Mouse (Mus musculus) left cerebral cortex, adult 11 months (tissue): ENCODE data around the gene Pck1.

Experiments
- DNase-seq: peaks from one replicate; pipeline ENCODE4 v3.0.0; 2022; ENCODE audit warnings: low spot score

The Pck1 gene

DNA sequence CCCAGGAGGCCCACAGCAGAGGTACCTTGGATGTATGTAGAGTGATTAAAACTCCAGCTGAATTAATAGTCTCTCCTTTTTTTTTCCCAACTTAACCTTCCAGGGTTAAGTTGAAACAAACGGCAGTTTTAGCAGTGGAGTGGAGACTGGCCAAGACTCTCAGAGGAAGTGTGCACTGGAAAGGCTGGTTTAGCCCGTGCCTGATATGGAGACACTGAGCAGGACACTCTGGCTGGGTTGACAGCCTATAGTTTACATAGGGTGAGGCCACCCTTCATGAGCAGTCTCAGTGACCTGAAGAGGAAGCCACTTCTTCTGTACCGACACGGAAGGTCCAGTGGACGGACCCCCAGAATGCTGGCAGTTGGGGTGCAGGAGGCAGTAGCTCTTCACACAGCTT lies 1.5 kb upstream of the Pck1 start:
- DNase-seq, result no peak

DNA sequence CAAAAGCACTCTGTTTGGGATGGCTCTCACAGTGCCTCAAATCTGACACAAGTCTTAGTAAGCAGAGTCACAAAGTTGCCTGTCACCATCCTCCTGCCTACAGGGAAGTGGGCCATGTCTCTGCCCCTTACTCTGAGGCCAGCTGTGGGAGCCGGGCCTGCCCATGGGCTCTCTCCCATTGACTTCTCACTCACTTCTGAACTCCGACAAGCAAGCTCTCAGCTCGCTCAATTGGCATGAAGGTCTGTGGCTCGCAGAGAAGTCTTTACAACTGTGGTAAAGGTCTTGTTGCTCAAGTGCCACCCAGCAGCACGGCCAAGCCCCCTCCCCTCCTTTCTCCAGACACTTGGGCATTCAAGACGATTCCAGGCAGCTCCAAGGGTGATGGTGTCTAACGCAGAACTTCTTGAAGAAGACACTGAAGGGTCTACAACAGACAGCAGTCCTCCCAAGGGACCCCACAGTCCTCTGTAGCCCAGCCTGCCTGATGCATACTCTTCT lies 1.0 kb upstream of the Pck1 start:
- no peak for DNase-seq

DNA sequence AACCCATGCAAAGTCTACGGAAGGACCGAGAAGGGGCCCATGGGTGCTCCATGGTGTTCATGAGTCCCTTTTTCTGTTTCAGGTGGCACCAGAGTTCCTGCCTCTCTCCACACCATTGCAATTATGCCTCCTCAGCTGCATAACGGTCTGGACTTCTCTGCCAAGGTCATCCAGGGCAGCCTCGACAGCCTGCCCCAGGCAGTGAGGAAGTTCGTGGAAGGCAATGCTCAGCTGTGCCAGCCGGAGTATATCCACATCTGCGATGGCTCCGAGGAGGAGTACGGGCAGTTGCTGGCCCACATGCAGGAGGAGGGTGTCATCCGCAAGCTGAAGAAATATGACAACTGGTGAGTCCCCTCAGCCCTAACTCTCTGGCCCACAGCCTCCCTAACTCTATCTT lies 418 bp downstream of the Pck1 start:
- no peak for DNase-seq

DNA sequence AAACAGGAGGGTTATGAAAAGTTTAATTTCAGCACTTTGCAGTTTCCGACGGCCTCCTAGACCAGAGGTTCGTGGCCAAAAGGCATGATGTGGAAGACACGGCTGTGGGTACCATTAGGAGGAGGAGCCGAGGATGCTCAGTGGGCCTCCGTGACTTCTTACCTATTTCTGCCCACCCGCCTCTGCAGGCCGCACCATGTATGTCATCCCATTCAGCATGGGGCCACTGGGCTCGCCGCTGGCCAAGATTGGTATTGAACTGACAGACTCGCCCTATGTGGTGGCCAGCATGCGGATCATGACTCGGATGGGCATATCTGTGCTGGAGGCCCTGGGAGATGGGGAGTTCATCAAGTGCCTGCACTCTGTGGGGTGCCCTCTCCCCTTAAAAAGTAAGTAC lies 1.7 kb downstream of the Pck1 start:
- DNase-seq, result no peak

DNA sequence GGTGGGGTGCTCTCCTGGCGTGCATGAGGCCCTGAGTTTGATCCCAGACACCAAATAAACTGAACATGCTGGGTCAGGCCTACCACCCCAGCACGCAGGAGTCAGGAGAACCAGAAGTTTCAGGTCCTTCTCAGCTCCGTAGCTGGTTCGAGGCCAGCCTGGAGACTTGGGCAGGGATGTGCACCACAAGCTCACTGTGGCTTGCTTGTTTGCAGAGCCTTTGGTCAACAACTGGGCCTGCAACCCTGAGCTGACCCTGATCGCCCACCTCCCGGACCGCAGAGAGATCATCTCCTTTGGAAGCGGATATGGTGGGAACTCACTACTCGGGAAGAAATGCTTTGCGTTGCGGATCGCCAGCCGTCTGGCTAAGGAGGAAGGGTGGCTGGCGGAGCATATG lies 2.1 kb downstream of the Pck1 start:
- DNase-seq, result no peak

DNA sequence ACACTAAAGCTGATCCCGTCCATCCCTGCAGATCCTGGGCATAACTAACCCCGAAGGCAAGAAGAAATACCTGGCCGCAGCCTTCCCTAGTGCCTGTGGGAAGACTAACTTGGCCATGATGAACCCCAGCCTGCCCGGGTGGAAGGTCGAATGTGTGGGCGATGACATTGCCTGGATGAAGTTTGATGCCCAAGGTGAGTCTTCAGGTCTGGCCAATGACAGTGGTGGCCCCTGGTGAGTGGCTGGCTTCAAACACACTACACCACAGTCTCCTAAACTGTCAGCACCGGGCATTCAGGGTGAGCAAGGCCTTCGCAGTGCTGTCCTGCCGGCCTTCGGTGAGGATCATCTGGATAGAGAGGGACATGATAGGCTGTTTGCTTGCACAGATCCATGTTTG lies 3.1 kb downstream of the Pck1 start:
- no peak for DNase-seq

DNA sequence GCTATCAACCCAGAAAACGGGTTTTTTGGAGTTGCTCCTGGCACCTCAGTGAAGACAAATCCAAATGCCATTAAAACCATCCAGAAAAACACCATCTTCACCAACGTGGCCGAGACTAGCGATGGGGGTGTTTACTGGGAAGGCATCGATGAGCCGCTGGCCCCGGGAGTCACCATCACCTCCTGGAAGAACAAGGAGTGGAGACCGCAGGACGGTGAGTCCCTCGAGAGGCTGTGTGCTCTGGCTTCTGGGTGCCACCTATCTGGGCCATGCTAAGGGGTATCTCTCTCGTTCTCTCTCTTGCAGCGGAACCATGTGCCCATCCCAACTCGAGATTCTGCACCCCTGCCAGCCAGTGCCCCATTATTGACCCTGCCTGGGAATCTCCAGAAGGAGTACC lies 4.1 kb downstream of the Pck1 start:
- no peak for DNase-seq

DNA sequence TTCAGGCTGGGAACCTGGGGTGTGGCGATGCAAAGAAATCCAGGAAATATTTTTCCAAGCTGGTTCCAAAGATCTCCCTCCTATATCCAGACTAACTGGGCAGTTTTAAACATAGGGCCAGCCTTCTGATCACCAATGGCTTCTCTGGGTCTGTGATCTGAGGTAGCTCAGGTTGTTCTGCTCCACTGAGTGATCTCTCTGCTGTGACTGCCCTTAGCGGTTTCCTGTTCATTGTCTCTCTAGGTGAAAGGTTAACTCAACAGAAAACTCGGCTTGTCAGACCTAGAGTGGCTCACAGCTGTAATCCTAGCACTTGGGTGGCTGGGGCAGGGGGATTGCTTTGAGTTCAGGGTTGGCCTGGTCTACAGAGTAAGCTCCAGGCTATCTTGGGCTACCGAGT lies 4.5 kb downstream of the Pck1 start:
- no peak for DNase-seq

DNA sequence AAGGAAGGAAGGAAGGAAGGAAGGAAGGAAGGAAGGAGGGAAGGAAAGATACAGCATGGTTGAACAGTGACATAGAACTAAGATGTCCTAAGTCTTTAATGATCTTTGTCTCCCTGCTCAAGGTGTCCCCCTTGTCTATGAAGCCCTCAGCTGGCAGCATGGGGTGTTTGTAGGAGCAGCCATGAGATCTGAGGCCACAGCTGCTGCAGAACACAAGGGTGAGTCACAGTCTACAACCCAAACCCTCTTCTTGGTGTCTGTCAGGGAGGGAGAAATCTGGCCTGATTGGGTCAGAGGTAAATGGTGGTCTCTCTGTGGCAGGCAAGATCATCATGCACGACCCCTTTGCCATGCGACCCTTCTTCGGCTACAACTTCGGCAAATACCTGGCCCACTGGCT lies 5.0 kb downstream of the Pck1 start:
- no peak for DNase-seq

DNA sequence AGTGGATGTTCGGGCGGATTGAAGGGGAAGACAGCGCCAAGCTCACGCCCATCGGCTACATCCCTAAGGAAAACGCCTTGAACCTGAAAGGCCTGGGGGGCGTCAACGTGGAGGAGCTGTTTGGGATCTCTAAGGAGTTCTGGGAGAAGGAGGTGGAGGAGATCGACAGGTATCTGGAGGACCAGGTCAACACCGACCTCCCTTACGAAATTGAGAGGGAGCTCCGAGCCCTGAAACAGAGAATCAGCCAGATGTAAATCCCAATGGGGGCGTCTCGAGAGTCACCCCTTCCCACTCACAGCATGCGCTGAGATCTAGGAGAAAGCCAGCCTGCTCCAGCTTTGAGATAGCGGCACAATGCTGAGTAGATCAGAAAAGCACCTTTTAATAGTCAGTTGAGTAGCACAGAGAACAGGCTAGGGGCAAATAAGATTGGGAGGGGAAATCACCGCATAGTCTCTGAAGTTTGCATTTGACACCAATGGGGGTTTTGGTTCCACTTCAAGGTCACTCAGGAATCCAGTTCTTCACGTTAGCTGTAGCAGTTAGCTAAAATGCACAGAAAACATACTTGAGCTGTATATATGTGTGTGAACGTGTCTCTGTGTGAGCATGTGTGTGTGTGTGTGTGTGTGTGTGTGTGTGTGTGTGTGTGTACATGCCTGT lies 5.7 kb downstream of the Pck1 start:
- no peak for DNase-seq

DNA sequence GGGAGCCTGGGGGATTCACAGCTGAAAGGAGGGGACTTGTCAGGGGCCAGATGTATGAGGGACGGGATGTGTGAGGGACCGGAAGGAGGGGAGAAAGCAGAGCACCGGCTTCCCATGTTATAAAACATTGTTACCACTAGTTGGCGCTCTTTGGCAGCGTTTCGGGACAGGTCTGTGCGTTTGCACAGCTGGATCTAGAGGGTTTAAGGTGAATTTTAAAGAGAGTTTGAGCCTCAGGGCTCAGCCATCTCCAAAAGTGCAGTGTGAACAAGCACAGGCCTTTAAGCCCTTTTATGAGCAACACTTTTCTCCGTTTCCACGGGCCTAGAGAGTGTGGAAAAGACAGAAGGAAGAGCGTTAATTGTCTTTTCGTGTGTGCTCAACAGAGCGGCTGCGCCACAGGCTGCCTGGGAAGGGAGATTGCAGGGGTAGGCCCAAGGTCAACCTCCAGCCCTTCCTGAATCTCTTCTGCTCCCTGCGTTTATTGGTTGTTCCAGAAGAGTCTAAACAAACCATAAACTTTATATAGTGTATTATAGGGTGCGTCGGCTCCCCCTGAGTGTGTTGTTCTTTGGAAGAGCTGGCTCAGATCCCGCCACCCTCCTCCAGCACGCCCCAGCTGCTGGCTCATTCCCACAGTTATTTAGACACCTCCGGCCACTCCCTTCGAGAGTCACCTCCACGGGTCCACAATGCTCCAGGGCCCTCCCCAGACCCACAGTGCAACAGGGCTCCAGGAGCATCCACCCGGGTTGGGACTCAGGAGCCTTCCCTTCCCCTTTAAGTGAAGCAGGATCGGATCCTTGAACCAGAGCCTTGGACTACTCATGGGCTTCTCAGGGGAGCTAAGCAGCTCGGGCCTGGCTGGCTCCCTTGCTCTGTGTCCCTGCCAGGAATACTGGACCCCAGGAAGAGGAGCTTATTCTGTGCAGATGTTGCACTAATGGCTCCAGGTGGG lies 6.8 kb downstream of the Pck1 start:
- no peak for DNase-seq

DNA sequence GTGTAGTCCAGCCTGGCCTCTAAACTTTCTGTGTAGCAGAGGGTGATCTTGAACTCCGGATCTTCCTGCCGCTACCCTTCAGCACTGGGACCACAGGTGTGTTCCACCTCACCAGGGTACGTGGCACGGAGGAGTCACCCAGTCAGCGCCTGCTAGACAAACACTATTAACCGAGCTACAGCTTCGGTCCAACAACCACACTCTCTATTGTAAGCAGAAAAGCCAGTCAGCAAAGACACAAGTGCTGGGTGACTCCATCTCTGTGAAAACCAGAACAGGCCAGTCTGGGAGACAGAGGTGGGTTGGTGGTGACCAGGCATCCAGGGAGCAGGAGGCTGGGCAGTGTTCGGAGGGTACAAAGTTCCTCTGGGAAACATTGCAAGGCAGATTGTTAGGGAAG lies 10.5 kb downstream of the Pck1 start:
- DNase-seq, result no peak

DNA sequence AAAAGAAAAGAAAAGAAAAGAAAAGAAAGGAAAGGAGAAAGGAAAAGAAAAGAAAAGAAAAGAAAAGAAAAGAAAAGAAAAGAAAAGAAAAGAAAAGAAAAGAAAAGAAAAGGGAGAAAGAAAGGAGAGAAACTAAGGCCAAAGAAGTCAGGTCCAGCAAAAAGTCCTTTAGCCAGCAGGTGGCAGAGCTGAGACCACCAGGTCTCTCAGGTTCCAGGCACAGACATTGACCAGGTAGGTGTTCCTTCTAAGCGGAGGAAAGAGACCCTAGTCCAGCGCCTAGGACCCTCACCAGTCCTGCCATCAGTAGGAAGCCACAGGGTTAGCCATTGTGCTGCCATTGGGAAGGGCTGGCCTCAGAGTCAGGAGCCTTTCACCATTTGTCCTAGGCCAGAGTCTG lies 11.5 kb downstream of the Pck1 start:
- no peak for DNase-seq

DNA sequence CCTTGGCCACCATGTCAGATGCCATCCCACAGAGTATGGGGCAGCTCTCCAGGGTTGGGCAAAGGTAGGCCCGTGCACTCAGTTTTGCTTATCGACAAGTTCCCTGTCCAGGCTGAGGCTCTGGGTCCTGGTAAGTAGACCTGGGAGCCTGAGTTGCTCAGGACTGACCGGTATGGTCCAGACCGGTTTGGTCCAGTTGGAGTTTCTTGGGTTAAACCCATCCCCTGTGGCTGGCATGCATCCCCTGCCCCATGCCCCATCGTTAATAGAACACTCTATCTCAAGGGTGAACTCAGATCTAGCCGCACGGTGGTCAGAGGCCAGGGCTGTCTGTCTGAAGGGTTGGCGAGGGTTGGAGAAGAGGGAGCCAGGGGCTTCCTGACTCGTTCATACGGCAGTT lies 12.1 kb downstream of the Pck1 start:
- DNase-seq, result no peak

DNA sequence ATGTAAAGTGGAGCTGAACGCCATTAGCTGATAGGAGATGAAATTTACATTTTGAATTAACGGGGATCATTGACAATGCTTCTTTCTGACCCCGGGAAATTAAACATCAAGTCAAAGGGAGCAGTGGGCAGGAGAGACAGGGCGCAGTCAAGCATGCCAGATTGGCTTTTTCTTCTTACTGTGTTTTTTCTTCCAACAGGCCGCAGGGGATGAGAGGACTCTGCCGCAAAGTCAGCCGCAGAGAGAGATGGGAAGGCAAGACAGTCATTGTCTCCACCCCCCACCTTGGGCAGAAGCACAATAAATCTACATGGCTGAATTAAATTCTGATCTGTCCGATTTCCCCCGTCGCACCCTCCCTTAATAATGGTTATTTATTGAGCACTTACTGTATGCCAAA lies 12.5 kb downstream of the Pck1 start:
- DNase-seq, result no peak

DNA sequence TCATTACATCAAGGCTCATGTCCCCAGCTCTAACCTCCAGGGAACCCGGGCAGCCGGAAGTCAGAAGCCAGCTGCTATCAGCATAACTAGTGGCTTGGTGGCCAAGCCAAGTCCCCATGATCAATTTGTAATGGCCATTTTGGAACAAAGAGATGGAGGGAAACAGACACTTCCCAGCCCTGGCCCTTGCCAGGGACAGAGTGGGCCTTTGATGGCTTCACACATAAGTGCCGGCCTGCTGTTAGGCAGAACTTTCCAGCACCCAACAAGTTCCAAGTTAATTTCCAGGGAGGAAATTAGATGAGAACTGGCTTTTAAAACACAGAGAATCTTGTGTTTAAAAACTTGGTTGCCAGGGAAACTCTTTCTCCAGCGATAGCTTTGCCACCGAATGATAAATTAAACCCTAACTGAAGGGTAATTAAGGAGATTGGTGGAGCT lies 15.6 kb downstream of the Pck1 start:
- DNase-seq, result no peak

DNA sequence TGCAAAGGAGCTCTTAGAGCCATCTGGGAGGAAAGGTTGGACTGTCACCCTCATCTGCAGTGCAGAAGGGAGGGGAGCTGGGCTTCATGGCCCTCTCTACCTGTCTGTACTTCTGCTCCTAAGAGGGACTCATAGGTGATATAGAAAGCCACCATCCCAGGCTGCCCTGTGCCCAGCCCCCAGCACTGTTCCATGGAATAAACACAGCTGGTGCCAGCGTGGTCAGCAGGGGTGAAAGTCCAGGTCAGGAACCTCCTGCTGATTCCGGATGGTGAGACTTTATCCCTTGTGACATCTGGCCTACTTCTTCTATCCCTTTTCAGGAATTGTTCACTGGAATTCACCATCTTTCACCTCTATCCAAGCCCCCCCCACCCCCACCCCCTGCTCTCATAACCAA lies 17.2 kb downstream of the Pck1 start:
- DNase-seq, result no peak

DNA sequence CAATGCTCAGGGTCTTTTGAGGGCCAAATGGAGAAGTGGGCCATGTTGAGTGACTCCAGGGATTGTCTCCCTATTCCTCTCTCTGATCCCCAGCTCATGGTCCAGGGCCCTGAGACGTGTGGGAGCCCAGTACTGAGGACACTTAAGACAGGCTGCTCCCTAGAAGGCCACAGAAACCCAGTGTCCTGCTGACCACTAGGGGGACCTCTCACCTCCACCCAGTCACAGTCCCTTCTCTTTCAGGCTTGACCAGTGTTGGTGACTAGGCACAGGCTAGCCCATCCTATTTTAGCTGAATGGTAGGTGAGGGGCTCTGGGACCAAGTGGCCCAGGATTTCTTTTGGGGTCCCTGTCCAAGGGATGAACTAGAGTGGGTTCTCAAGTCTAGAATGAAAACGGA lies 17.9 kb downstream of the Pck1 start:
- DNase-seq, result no peak

DNA sequence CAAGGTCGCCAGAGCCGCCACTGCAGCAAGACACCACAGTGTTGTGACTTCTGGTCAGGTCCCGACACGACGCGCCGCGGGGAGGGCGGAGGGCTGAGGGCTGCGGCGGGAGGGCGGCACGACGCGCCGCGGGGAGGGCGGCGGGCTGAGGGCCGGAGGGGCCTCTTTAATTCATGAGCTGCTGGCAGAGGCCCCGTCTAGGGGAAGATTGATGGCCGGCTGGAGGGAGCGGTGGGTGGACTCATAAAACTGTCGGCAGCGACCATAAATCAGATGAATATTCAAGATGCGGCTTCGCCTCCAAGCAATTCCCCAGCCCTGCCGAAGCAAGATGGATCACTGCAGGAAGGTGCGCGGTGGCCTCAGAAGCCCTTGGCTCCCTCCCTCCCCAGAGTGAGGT lies 18.6 kb downstream of the Pck1 start:
- DNase-seq, result no peak

DNA sequence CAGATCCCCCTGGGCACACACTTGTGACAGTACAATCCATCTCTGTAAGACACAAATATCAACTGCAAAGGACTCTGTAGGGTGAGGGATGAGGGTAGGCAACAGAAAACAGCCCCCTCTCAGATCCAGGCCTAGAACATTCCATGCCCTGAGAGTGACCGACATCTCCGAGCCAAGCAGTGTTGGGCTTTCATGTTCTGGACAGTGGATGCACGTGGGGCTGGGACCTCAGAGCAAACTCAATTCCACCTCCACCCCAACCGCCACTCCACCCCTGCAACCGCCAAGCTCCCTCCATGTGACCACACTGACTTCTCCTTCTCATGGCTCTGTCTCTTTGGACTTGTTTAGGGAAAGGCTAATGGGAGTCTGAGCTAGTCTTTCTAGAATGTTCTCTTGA lies 19.1 kb downstream of the Pck1 start:
- DNase-seq, result no peak

DNA sequence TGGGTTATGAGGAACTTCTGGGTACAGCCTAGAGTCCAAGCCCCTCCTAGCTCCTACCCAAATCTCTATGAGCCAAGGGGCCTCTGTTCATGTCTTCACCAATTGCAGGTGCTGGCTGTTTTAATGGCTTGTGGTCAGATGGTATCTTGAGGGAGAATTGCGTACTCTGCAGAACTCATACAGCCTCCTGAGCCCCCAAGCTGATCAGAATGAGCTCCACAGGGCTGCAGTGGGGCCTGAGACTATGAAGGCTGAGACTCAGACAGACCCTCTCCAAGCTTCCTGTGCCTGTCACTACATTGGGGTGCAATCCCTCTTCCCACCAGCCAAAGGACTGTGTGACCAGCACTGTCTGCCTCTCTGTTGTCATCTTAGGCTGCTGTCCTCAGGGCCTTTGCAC lies 19.5 kb downstream of the Pck1 start:
- no peak for DNase-seq

DNA sequence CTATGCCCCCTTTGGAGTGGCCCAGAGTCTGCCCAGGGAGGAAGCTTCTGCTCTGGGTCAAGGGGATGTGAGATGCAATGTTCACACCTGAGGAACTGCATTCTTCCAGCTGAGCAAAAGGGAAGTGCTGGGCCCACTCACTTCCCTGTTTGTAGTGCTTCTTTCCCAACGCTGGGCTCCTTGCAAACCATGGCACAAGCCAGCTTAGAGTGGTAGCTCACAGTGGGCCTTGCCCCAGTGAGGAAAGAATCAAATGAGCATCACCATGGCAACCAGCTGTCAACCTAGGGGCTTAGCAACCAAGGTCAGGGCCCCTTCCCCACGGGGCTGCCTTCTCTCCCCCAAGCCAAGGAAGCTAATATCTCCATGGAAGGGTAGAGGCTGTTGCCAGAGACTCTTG lies 20.2 kb downstream of the Pck1 start:
- no peak for DNase-seq
